Mouse (Mus musculus): Measurements from ENCODE around the gene Rps27a. TPM values are rescaled to one million over a fixed set of nuclear protein-coding genes. Genes with fewer than 3 reads are reported as not detected.
"Not testable (repeated sequence)": the region's sequence is repeated elsewhere in the genome, so short reads cannot be mapped to it uniquely, and the experiment has no call there.

Rps27a gene
- polyA plus RNA-seq, 1 experiment from 2014 or later, result 1,015 TPM

GRCm38 (mm10) chr11:29546762-29547161 is 1.1 kb downstream of the Rps27a start:
- ATAC-seq (ENCODE audit: low FRiP score, low TSS enrichment), result no peak
- no peaks in the 10 kb centered on the region for H3K9me3 ChIP-seq (ENCODE audit: control insufficient read depth, low read length)
- DNase-seq (ENCODE audit: low spot score), result no peak
- no peaks in the 10 kb centered on the region for H3K27me3 ChIP-seq (ENCODE audit: control insufficient read depth, insufficient read depth, low read length)
- peak overlapping the region; percentile 60 for H3K4me2 ChIP-seq (replicated peaks; ENCODE audit: low read depth)
- H3K4me1 ChIP-seq (replicated peaks; ENCODE audit: control insufficient read depth, insufficient read depth), result no peaks in the 10 kb centered on the region
- peak overlapping the region; percentile 77 for H3K4me3 ChIP-seq (ENCODE audit: low read depth, low read length)
- H3K9ac ChIP-seq (ENCODE audit: low read length), result peak overlapping the region; percentile 89
- WGBS, result 10% methylated on average over 2 of the region's 2 CpGs
- peaks cover 7% of the 10 kb centered on the region; the same call in 1 of the 2 replicates for H3K36me3 ChIP-seq (ENCODE audit: control insufficient read depth, insufficient read depth, low read length)
- peak overlapping the region; percentile 86; the same call in 1 of the 2 replicates for H3K27ac ChIP-seq (replicated peaks)
- TF ChIP-seq CTCF (IDR thresholded peaks at IDR 0.05; ENCODE audit: low read depth) (no peak), EP300 (optimal IDR thresholded peaks at IDR 0.05) (no peak)

- not testable (repeated sequence) for H3K4me1 ChIP-seq (replicated peaks; ENCODE audit: control insufficient read depth, insufficient read depth); ATAC-seq (ENCODE audit: low FRiP score, low TSS enrichment); H3K9ac ChIP-seq (ENCODE audit: low read length); H3K9me3 ChIP-seq (ENCODE audit: control insufficient read depth, low read length); DNase-seq (ENCODE audit: low spot score); H3K4me3 ChIP-seq (ENCODE audit: low read depth, low read length); H3K36me3 ChIP-seq (ENCODE audit: control insufficient read depth, insufficient read depth, low read length); H3K27ac ChIP-seq (replicated peaks); H3K27me3 ChIP-seq (ENCODE audit: control insufficient read depth, insufficient read depth, low read length)
- 92% methylated on average over 2 of the region's 2 CpGs for WGBS
- H3K4me2 ChIP-seq (replicated peaks; ENCODE audit: low read depth), result peak overlapping the region; percentile 60
Measured at GRCm38 (mm10) chr11:29546297-29546696, 1.6 kb downstream of the Rps27a start.

- H3K4me1 ChIP-seq (replicated peaks; ENCODE audit: control insufficient read depth, insufficient read depth); H3K9me3 ChIP-seq (ENCODE audit: control insufficient read depth, low read length); ATAC-seq (ENCODE audit: low FRiP score, low TSS enrichment); H3K36me3 ChIP-seq (ENCODE audit: control insufficient read depth, insufficient read depth, low read length); H3K27me3 ChIP-seq (ENCODE audit: control insufficient read depth, insufficient read depth, low read length); H3K4me2 ChIP-seq (replicated peaks; ENCODE audit: low read depth); H3K4me3 ChIP-seq (ENCODE audit: low read depth, low read length); DNase-seq (ENCODE audit: low spot score); H3K27ac ChIP-seq (replicated peaks); H3K9ac ChIP-seq (ENCODE audit: low read length): not testable (repeated sequence)
- WGBS, result 88% methylated on average over 4 of the region's 4 CpGs
Measured at GRCm38 (mm10) chr11:29545150-29545752, 2.7 kb downstream of the Rps27a start.

- Histone ChIP-seq H3K9ac (ENCODE audit: low read length) (no peak overlapping the region), H3K27ac (replicated peaks) (no peak overlapping the region), H3K4me3 (ENCODE audit: low read depth, low read length) (no peak overlapping the region), H3K36me3 (ENCODE audit: control insufficient read depth, insufficient read depth, low read length) (peaks cover 11% of the 10 kb centered on the region; the same call in 1 of the 2 replicates), H3K4me2 (replicated peaks; ENCODE audit: low read depth) (no peak overlapping the region), H3K9me3 (ENCODE audit: control insufficient read depth, low read length) (no peaks in the 10 kb centered on the region), H3K4me1 (replicated peaks; ENCODE audit: control insufficient read depth, insufficient read depth) (no peaks in the 10 kb centered on the region), H3K27me3 (ENCODE audit: control insufficient read depth, insufficient read depth, low read length) (no peaks in the 10 kb centered on the region)
- ATAC-seq (ENCODE audit: low FRiP score, low TSS enrichment) (no peak), DNase-seq (ENCODE audit: low spot score) (no peak)
- no peak for TF ChIP-seq EP300 (optimal IDR thresholded peaks at IDR 0.05)
- no peak for TF ChIP-seq CTCF (IDR thresholded peaks at IDR 0.05; ENCODE audit: low read depth)
- WGBS, result 80% methylated on average over 3 of the region's 3 CpGs
Measured at GRCm38 (mm10) chr11:29544225-29544945, 3.5 kb downstream of the Rps27a start.

GRCm38 (mm10) chr11:29538201-29538600 is 9.7 kb downstream of the Rps27a start:
- no peak for DNase-seq (ENCODE audit: low spot score)
- H3K4me1 ChIP-seq (replicated peaks; ENCODE audit: control insufficient read depth, insufficient read depth), result no peaks in the 10 kb centered on the region
- H3K4me3 ChIP-seq (ENCODE audit: low read depth, low read length), result no peak overlapping the region
- no peak overlapping the region for H3K9ac ChIP-seq (ENCODE audit: low read length)
- no peak for ATAC-seq (ENCODE audit: low FRiP score, low TSS enrichment)
- H3K27ac ChIP-seq (replicated peaks), result no peak overlapping the region
- no peak overlapping the region for H3K4me2 ChIP-seq (replicated peaks; ENCODE audit: low read depth)
- H3K36me3 ChIP-seq (ENCODE audit: control insufficient read depth, insufficient read depth, low read length), result peaks cover 11% of the 10 kb centered on the region; the same call in 1 of the 2 replicates
- 100% methylated on average over 1 of the region's 1 CpGs for WGBS
- TF ChIP-seq CTCF (IDR thresholded peaks at IDR 0.05; ENCODE audit: low read depth), result no peak
- TF ChIP-seq EP300 (optimal IDR thresholded peaks at IDR 0.05), result no peak
- no peaks in the 10 kb centered on the region for H3K9me3 ChIP-seq (ENCODE audit: control insufficient read depth, low read length)
- H3K27me3 ChIP-seq (ENCODE audit: control insufficient read depth, insufficient read depth, low read length), result no peaks in the 10 kb centered on the region

Data from stomach, postnatal 0 days (tissue).